Comparison of ENCODE assay signal across 10 mouse cellular contexts in genomic region chr12:102305069-102305836, GRCm38 (mm10). TPM values are rescaled to one million over a fixed set of nuclear protein-coding genes. Genes with fewer than 3 reads are reported as not detected.
DNase-seq lines count a peak whose midpoint lies in the region; ATAC-seq lines count a peak whose summit lies in the region.
"Had no signal": no experiment of that assay in that cellular context is flagged by ENCODE, and none has a peak within 500 bp of the region (broad histone marks: within the 10 kb centered on the region; RNA-seq: fewer than 3 reads in every experiment).

No protein-coding gene starts in this region.

- H3K36me3 ChIP-seq in hindbrain, embryonic 10.5 days, result no peaks in the 10 kb centered on the region
- no peaks in the 10 kb centered on the region for H3K36me3 ChIP-seq in hindbrain, embryonic 14.5 days (replicated peaks; ENCODE audit: control insufficient read depth, insufficient read depth)
- no peaks in the 10 kb centered on the region for H3K36me3 ChIP-seq in midbrain, embryonic 14.5 days (ENCODE audit: control insufficient read depth, insufficient read depth, low read length)
- no peaks in the 10 kb centered on the region for H3K36me3 ChIP-seq in midbrain, embryonic 11.5 days (ENCODE audit: control insufficient read depth, insufficient read depth, low read length)
- H3K36me3 ChIP-seq in embryonic facial prominence, embryonic 14.5 days (ENCODE audit: control insufficient read depth, insufficient read depth, low read length), result no peaks in the 10 kb centered on the region
- H3K36me3 ChIP-seq in liver, embryonic 15.5 days (replicated peaks), result no peaks in the 10 kb centered on the region
- H3K36me3 ChIP-seq in heart, embryonic 11.5 days (ENCODE audit: control insufficient read depth, insufficient read depth, low read length), result no peaks in the 10 kb centered on the region
- H3K36me3 ChIP-seq: limb, embryonic 12.5 days had no signal

- no peak overlapping the region for H3K4me2 ChIP-seq in hindbrain, embryonic 14.5 days (replicated peaks)
- H3K4me2 ChIP-seq in midbrain, embryonic 14.5 days (ENCODE audit: low read length), result no peak overlapping the region
- no peak overlapping the region for H3K4me2 ChIP-seq in midbrain, embryonic 11.5 days
- no peak overlapping the region for H3K4me2 ChIP-seq in embryonic facial prominence, embryonic 14.5 days (ENCODE audit: low read depth, low read length)
- peak overlapping the region; percentile 13; the same call in 1 of the 2 replicates for H3K4me2 ChIP-seq in liver, embryonic 15.5 days
- H3K4me2 ChIP-seq in heart, embryonic 11.5 days, result no peak overlapping the region
- H3K4me2 ChIP-seq: limb, embryonic 12.5 days had no signal

- no peaks in the 10 kb centered on the region for H3K27me3 ChIP-seq in hindbrain, embryonic 10.5 days (ENCODE audit: insufficient read depth, poor library complexity, severe bottlenecking)
- no peaks in the 10 kb centered on the region for H3K27me3 ChIP-seq in hindbrain, embryonic 14.5 days (ENCODE audit: control insufficient read depth, insufficient read depth, low read length)
- no peaks in the 10 kb centered on the region for H3K27me3 ChIP-seq in midbrain, embryonic 14.5 days (ENCODE audit: control insufficient read depth, insufficient read depth, low read length)
- H3K27me3 ChIP-seq in midbrain, embryonic 11.5 days (ENCODE audit: control insufficient read depth, insufficient read depth, low read length), result no peaks in the 10 kb centered on the region
- H3K27me3 ChIP-seq in embryonic facial prominence, embryonic 14.5 days (replicated peaks; ENCODE audit: control insufficient read depth, insufficient read depth, low read length), result no peaks in the 10 kb centered on the region
- no peaks in the 10 kb centered on the region for H3K27me3 ChIP-seq in liver, embryonic 15.5 days
- no peaks in the 10 kb centered on the region for H3K27me3 ChIP-seq in heart, embryonic 11.5 days (ENCODE audit: control insufficient read depth, insufficient read depth, low read length)
- H3K27me3 ChIP-seq: limb, embryonic 12.5 days had no signal

- H3K4me1 ChIP-seq in hindbrain, embryonic 10.5 days (replicated peaks), result peaks cover 44% of the 10 kb centered on the region
- H3K4me1 ChIP-seq in hindbrain, embryonic 14.5 days (replicated peaks; ENCODE audit: control insufficient read depth, insufficient read depth, low read length), result peaks cover 17% of the 10 kb centered on the region
- H3K4me1 ChIP-seq in midbrain, embryonic 14.5 days (ENCODE audit: control insufficient read depth, insufficient read depth, low read length), result 0 out of 2 replicates have a peak, but pooled peaks cover 11% of the 10 kb centered on the region
- H3K4me1 ChIP-seq in midbrain, embryonic 11.5 days (ENCODE audit: control insufficient read depth, insufficient read depth, low read length), result no peaks in the 10 kb centered on the region
- peaks cover 45% of the 10 kb centered on the region for H3K4me1 ChIP-seq in embryonic facial prominence, embryonic 14.5 days (ENCODE audit: control insufficient read depth, insufficient read depth, low read length)
- H3K4me1 ChIP-seq in liver, embryonic 15.5 days (replicated peaks), result peaks cover 73% of the 10 kb centered on the region
- H3K4me1 ChIP-seq in heart, embryonic 11.5 days (ENCODE audit: control insufficient read depth, insufficient read depth, low read length), result peaks cover 65% of the 10 kb centered on the region

- H3K9me3 ChIP-seq in hindbrain, embryonic 10.5 days, result no peaks in the 10 kb centered on the region
- H3K9me3 ChIP-seq in hindbrain, embryonic 14.5 days (ENCODE audit: control insufficient read depth, low read length), result no peaks in the 10 kb centered on the region
- no peaks in the 10 kb centered on the region for H3K9me3 ChIP-seq in midbrain, embryonic 14.5 days (ENCODE audit: control insufficient read depth, low read length)
- H3K9me3 ChIP-seq in midbrain, embryonic 11.5 days (ENCODE audit: control insufficient read depth, low read length), result no peaks in the 10 kb centered on the region
- no peaks in the 10 kb centered on the region for H3K9me3 ChIP-seq in embryonic facial prominence, embryonic 14.5 days (ENCODE audit: control insufficient read depth, low read length)
- no peaks in the 10 kb centered on the region for H3K9me3 ChIP-seq in liver, embryonic 15.5 days (replicated peaks)
- no peaks in the 10 kb centered on the region for H3K9me3 ChIP-seq in heart, embryonic 11.5 days (replicated peaks; ENCODE audit: control insufficient read depth, low read length)
- H3K9me3 ChIP-seq: limb, embryonic 12.5 days had no signal

- H3K4me3 ChIP-seq in hindbrain, embryonic 10.5 days, result no peak overlapping the region
- no peak overlapping the region for H3K4me3 ChIP-seq in hindbrain, embryonic 14.5 days (replicated peaks; ENCODE audit: low read length)
- H3K4me3 ChIP-seq in midbrain, embryonic 14.5 days (replicated peaks; ENCODE audit: low read depth, low read length), result no peak overlapping the region
- no peak overlapping the region for H3K4me3 ChIP-seq in midbrain, embryonic 11.5 days (ENCODE audit: low read depth, low read length)
- no peak overlapping the region for H3K4me3 ChIP-seq in embryonic facial prominence, embryonic 14.5 days (ENCODE audit: low read depth, low read length)
- H3K4me3 ChIP-seq in liver, embryonic 15.5 days (replicated peaks), result no peak overlapping the region
- H3K4me3 ChIP-seq in heart, embryonic 11.5 days (ENCODE audit: low read depth, low read length), result no peak overlapping the region
- H3K4me3 ChIP-seq: limb, embryonic 12.5 days had no signal

- peak; percentile 18 for DNase-seq in hindbrain, embryonic 10.5 days (ENCODE audit: low spot score)
- no peak for DNase-seq in hindbrain, embryonic 14.5 days (ENCODE audit: low spot score)
- DNase-seq in midbrain, embryonic 14.5 days, result peak; percentile 33
- no peak for DNase-seq in midbrain, embryonic 11.5 days (ENCODE audit: low spot score, missing footprints)
- peak; percentile 35 for DNase-seq in embryonic facial prominence, embryonic 14.5 days (ENCODE audit: low spot score)
- no peak for DNase-seq in layer of hippocampus, adult 8-10 months (ENCODE audit: low spot score in 2 of 2)
- DNase-seq: thymus, adult 18-20 months had no signal

- WGBS in hindbrain, embryonic 10.5 days, result 55% methylated on average over 10 of the region's 10 CpGs
- 56% methylated on average over 10 of the region's 10 CpGs for WGBS in hindbrain, embryonic 14.5 days
- WGBS in midbrain, embryonic 14.5 days, result 67% methylated on average over 10 of the region's 10 CpGs
- 66% methylated on average over 10 of the region's 10 CpGs for WGBS in midbrain, embryonic 11.5 days
- WGBS in embryonic facial prominence, embryonic 14.5 days, result 48% methylated on average over 10 of the region's 10 CpGs
- 56% methylated on average over 10 of the region's 10 CpGs for WGBS in liver, embryonic 15.5 days (ENCODE audit: insufficient replicate concordance)
- 57% methylated on average over 10 of the region's 10 CpGs for WGBS in heart, embryonic 11.5 days (ENCODE audit: insufficient replicate concordance)

- ATAC-seq in hindbrain, embryonic 14.5 days (ENCODE audit: low FRiP score), result no peak
- ATAC-seq in midbrain, embryonic 14.5 days (ENCODE audit: low FRiP score, low TSS enrichment), result no peak
- no peak for ATAC-seq in midbrain, embryonic 11.5 days (ENCODE audit: low FRiP score)
- no peak for ATAC-seq in embryonic facial prominence, embryonic 14.5 days (ENCODE audit: low read depth)
- peak; percentile 74 for ATAC-seq in liver, embryonic 15.5 days (ENCODE audit: insufficient read depth)
- ATAC-seq in heart, embryonic 11.5 days (replicated peaks; ENCODE audit: insufficient number of reproducible peaks, low FRiP score, low TSS enrichment), result no peak

- H3K9ac ChIP-seq in hindbrain, embryonic 14.5 days, result no peak overlapping the region
- H3K9ac ChIP-seq in midbrain, embryonic 14.5 days (replicated peaks; ENCODE audit: low read length), result no peak overlapping the region
- H3K9ac ChIP-seq in midbrain, embryonic 11.5 days (ENCODE audit: low read length), result no peak overlapping the region
- H3K9ac ChIP-seq in embryonic facial prominence, embryonic 14.5 days (ENCODE audit: low read depth, low read length), result no peak overlapping the region
- H3K9ac ChIP-seq in liver, embryonic 15.5 days, result no peak overlapping the region
- H3K9ac ChIP-seq in heart, embryonic 11.5 days (ENCODE audit: low read depth, low read length), result no peak overlapping the region
- H3K9ac ChIP-seq: limb, embryonic 12.5 days had no signal

- peak overlapping the region; percentile 30; the same call in 1 of the 2 replicates for H3K27ac ChIP-seq in hindbrain, embryonic 10.5 days
- no peak overlapping the region for H3K27ac ChIP-seq in hindbrain, embryonic 14.5 days
- no peak overlapping the region for H3K27ac ChIP-seq in midbrain, embryonic 14.5 days (replicated peaks; ENCODE audit: low read depth, low read length)
- H3K27ac ChIP-seq in midbrain, embryonic 11.5 days (ENCODE audit: low read depth, low read length), result no peak overlapping the region
- H3K27ac ChIP-seq in embryonic facial prominence, embryonic 14.5 days (replicated peaks; ENCODE audit: low read depth, low read length), result no peak overlapping the region
- peak overlapping the region; percentile 62; the same call in 1 of the 2 replicates for H3K27ac ChIP-seq in liver, embryonic 15.5 days (replicated peaks)
- no peak overlapping the region for H3K27ac ChIP-seq in heart, embryonic 11.5 days (ENCODE audit: low read depth, low read length)
- H3K27ac ChIP-seq: limb, embryonic 12.5 days had no signal

RNA-seq across cellular contexts. Expression of gene Rin3, which starts 22.4 kb away (rescaled TPM):
- 5.1 TPM in 2 replicates for polyA plus RNA-seq in hindbrain, embryonic 10.5 days (2016; fragmentation: Nextera tagmentation; extraction: Ambion mirVana)
- polyA plus RNA-seq in hindbrain, embryonic 14.5 days (2014; fragmentation: Nextera tagmentation; extraction: Ambion mirVana), result 2.7 and 3.1 TPM in 2 replicates
- polyA plus RNA-seq in midbrain, embryonic 14.5 days (2014; fragmentation: Nextera tagmentation; extraction: Ambion mirVana), result 1.4 and 3.5 TPM in 2 replicates
- polyA plus RNA-seq in midbrain, embryonic 11.5 days (2014; fragmentation: Nextera tagmentation; extraction: Ambion mirVana), result 3.3 and 4.8 TPM in 2 replicates
- polyA plus RNA-seq in embryonic facial prominence, embryonic 14.5 days (2014; fragmentation: Nextera tagmentation; extraction: Ambion mirVana), result 11.0 and 12.5 TPM in 2 replicates
- polyA plus RNA-seq in liver, embryonic 15.5 days (2015; fragmentation: Nextera tagmentation; extraction: Ambion mirVana), result 7.1 and 8.1 TPM in 2 replicates
- 8.8 and 10.2 TPM in 2 replicates for polyA plus RNA-seq in heart, embryonic 11.5 days (2014; fragmentation: Nextera tagmentation; extraction: Ambion mirVana)
- total RNA-seq in layer of hippocampus, adult 8-10 months (2022), result 1 to 10 TPM; 3.3 to 7.1 (median 4.8) TPM

Comparison
In these comparisons a context has a peak if more than half of its experiments do, and no peak if none do; other contexts are left out.
1. DNase-seq: peak in hindbrain, embryonic 10.5 days (single experiment), midbrain, embryonic 14.5 days (single experiment) and embryonic facial prominence, embryonic 14.5 days (single experiment); none in hindbrain, embryonic 14.5 days (single experiment), midbrain, embryonic 11.5 days (single experiment) and layer of hippocampus, adult 8-10 months (0 of 2).
2. H3K27ac ChIP-seq: peak in hindbrain, embryonic 10.5 days (single experiment) and liver, embryonic 15.5 days (single experiment); none in hindbrain, embryonic 14.5 days (single experiment), midbrain, embryonic 14.5 days (single experiment), midbrain, embryonic 11.5 days (single experiment), embryonic facial prominence, embryonic 14.5 days (single experiment) and heart, embryonic 11.5 days (single experiment).